Mouse (Mus musculus): ENCODE data around the gene Atl3.

- TF ChIP-seq CTCF (IDR thresholded peaks at IDR 0.05; ENCODE audit: borderline replicate concordance, control insufficient read depth, extremely low read depth, insufficient read depth, low read length, poor library complexity), result peak; percentile 32; the same call in 1 of the 2 replicates
- peak; percentile 66 for TF ChIP-seq POLR2A (IDR thresholded peaks at IDR 0.05; ENCODE audit: control insufficient read depth, extremely low read depth, insufficient read depth, low read length, poor library complexity)
Observed at GRCm38 (mm10) chr19:7494187-7495015, 561 bp downstream of the Atl3 start.
